Comparison of ENCODE assay signal across 25 mouse cellular contexts in the genomic region with DNA sequence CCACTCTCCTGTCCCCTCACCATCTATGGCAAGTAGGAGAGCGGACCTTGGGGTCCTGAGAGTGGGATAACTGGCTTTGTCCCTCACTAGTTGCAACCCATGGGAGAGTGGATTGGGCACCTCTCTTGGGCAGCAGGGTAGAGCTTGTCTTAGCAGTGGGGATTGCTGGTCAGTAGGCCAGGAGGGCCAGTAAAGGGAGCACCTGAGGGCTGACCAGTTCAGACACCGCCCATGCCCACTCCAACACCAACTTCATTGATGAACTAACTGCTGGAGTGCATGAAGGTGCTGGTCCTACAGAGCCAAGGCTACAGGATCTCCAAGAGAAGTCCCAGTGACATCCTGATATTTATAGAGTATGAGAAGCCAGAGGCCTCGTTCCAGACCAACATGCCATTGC.
"Had no signal": no experiment of that assay in that cellular context is flagged by ENCODE, and none has a peak within 500 bp of the region (broad histone marks: within the 10 kb centered on the region; RNA-seq: fewer than 3 reads in every experiment).

No protein-coding gene starts in this region.

- H3K4me1 ChIP-seq: heart, embryonic 10.5 days; heart, embryonic 13.5 days; heart, embryonic 15.5 days; hindbrain, embryonic 13.5 days; hindbrain, embryonic 15.5 days; kidney, embryonic 15.5 days; limb, embryonic 13.5 days; limb, embryonic 15.5 days; liver, embryonic 12.5 days had no signal

- H3K9ac ChIP-seq: heart, embryonic 13.5 days; heart, embryonic 15.5 days; hindbrain, embryonic 13.5 days; hindbrain, embryonic 15.5 days; kidney, embryonic 15.5 days; limb, embryonic 13.5 days; limb, embryonic 15.5 days; liver, embryonic 12.5 days had no signal

- DNase-seq: gastrocnemius, postnatal 14 days; gastrocnemius, postnatal 36 days; heart, adult 18-20 months; heart, postnatal 14 days; heart, postnatal 36 days; kidney, adult 11 months; kidney, adult 2 months; kidney, adult 9 months; kidney, postnatal 14 days; kidney, postnatal 36 days; layer of hippocampus, adult 9-11 months; layer of hippocampus, postnatal 36 days; left cerebral cortex, postnatal 4 days had no signal

- H3K4me3 ChIP-seq: heart, embryonic 10.5 days; heart, embryonic 13.5 days; heart, embryonic 15.5 days; hindbrain, embryonic 13.5 days; hindbrain, embryonic 15.5 days; kidney, embryonic 15.5 days; limb, embryonic 13.5 days; limb, embryonic 15.5 days; liver, embryonic 12.5 days had no signal

- H3K9me3 ChIP-seq: heart, embryonic 10.5 days; heart, embryonic 13.5 days; heart, embryonic 15.5 days; hindbrain, embryonic 13.5 days; hindbrain, embryonic 15.5 days; kidney, embryonic 15.5 days; limb, embryonic 13.5 days; limb, embryonic 15.5 days; liver, embryonic 12.5 days had no signal

- H3K27ac ChIP-seq: heart, embryonic 10.5 days; heart, embryonic 13.5 days; heart, embryonic 15.5 days; hindbrain, embryonic 13.5 days; hindbrain, embryonic 15.5 days; hindbrain, postnatal 0 days; kidney, embryonic 15.5 days; kidney, postnatal 0 days; limb, embryonic 13.5 days; limb, embryonic 15.5 days; liver, embryonic 12.5 days had no signal

- ATAC-seq: hindbrain, postnatal 0 days; intestine, embryonic 16.5 days; liver, embryonic 12.5 days had no signal

- H3K36me3 ChIP-seq: heart, embryonic 10.5 days; heart, embryonic 13.5 days; heart, embryonic 15.5 days; hindbrain, embryonic 13.5 days; hindbrain, embryonic 15.5 days; kidney, embryonic 15.5 days; limb, embryonic 13.5 days; limb, embryonic 15.5 days; liver, embryonic 12.5 days had no signal

- H3K4me2 ChIP-seq: heart, embryonic 13.5 days; heart, embryonic 15.5 days; hindbrain, embryonic 13.5 days; hindbrain, embryonic 15.5 days; kidney, embryonic 15.5 days; limb, embryonic 13.5 days; limb, embryonic 15.5 days; liver, embryonic 12.5 days had no signal

- H3K27me3 ChIP-seq: heart, embryonic 13.5 days; heart, embryonic 15.5 days; hindbrain, embryonic 13.5 days; hindbrain, embryonic 15.5 days; kidney, embryonic 15.5 days; limb, embryonic 13.5 days; limb, embryonic 15.5 days; liver, embryonic 12.5 days had no signal
